Mouse (Mus musculus): ENCODE data around the gene Thumpd3. TPM values are rescaled to one million over a fixed set of nuclear protein-coding genes. Genes with fewer than 3 reads are reported as not detected.

Thumpd3 gene
- polyA plus RNA-seq, 1 experiment from 2014 or later: 65.8 TPM

DNA sequence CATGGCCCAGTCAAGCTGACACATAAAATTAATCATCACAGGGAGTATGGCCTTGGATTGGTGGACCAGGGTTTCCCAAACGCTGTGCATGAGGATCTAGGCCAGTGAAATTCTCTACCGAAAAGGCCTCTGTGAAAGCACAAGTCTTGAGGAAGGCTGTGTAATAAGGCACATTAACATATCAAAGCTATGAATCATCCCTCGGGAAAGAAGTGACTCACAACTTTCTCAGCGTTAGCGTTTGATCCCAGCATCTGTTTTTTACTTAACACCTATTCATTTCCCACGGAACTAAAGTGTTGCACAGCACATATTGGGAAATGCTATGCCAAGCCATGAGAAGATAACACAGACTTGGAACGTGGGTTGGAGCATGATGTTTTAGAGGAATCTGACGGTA, 21.2 kb upstream of the Thumpd3 start:
- peaks cover 5% of the 10 kb centered on the region; the same call in 1 of the 2 replicates for H3K27me3 ChIP-seq (replicated peaks; ENCODE audit: low read depth, poor library complexity, severe bottlenecking)
- no peak overlapping the region; the same call in 1 of the 2 replicates for H3K27ac ChIP-seq (replicated peaks)
- H3K4me1 ChIP-seq: peaks cover 10% of the 10 kb centered on the region; the same call in 1 of the 2 replicates
- no peak for DNase-seq (ENCODE audit: low spot score)
- H3K9me3 ChIP-seq: no peaks in the 10 kb centered on the region
- no peaks in the 10 kb centered on the region for H3K36me3 ChIP-seq (replicated peaks)
- no peak overlapping the region for H3K4me3 ChIP-seq
- 71% methylated on average over 8 of the region's 8 CpGs for WGBS

DNA sequence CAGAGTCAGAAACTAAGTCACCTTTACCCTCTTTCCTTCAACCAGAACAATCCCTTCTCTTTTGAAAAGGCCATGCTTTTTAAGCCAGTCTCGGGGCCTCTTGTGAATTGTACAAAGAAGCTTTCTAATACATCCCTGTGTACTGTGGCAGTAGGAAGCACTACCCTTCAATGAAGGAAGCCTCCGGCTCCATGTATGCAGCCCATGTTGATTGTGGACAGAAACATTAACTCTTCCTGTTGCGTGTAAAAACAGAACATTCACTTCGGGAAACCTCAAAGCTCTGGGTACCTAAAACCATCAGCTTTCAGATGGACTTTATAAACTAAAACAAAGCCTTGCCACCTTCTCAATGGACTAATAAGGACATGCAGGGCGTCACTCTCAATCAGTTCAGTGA, 20.3 kb upstream of the Thumpd3 start:
- H3K27ac ChIP-seq (replicated peaks): no peak overlapping the region

DNA sequence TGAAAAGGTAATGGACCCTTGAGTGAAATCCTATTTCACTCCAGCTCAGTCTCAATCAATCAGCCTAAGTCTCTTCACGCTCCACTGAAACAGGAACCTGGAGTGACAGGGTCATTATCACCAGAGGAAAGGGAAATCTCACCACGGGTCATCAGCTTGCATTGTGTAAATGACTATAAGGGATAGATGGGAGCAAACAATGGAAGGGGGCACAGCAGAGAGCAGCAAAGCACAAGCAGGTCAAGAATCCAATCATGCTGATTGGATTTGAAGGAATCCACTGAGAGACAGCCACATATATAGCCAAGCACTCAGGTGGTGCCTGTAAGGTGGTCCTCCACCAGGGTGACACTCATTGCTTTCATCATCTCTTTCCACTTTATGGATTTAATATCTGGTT, 18.6 kb upstream of the Thumpd3 start:
- Histone ChIP-seq H3K9me3 (no peaks in the 10 kb centered on the region), H3K27ac (replicated peaks) (no peak overlapping the region), H3K4me3 (no peak overlapping the region), H3K4me1 (peaks cover 10% of the 10 kb centered on the region; the same call in 1 of the 2 replicates), H3K27me3 (replicated peaks; ENCODE audit: low read depth, poor library complexity, severe bottlenecking) (peaks cover 5% of the 10 kb centered on the region; the same call in 1 of the 2 replicates), H3K36me3 (replicated peaks) (no peaks in the 10 kb centered on the region)
- 45% methylated on average over 2 of the region's 2 CpGs for WGBS
- no peak for DNase-seq (ENCODE audit: low spot score)

More for the DNA sequence above, 20.3 kb upstream of the Thumpd3 start:
- WGBS: 64% methylated on average over 5 of the region's 5 CpGs
- Histone ChIP-seq H3K27me3 (replicated peaks; ENCODE audit: low read depth, poor library complexity, severe bottlenecking) (peaks cover 5% of the 10 kb centered on the region; the same call in 1 of the 2 replicates), H3K4me3 (no peak overlapping the region), H3K36me3 (replicated peaks) (no peaks in the 10 kb centered on the region), H3K9me3 (no peaks in the 10 kb centered on the region), H3K4me1 (peaks cover 10% of the 10 kb centered on the region; the same call in 1 of the 2 replicates)
- no peak for DNase-seq (ENCODE audit: low spot score)

DNA sequence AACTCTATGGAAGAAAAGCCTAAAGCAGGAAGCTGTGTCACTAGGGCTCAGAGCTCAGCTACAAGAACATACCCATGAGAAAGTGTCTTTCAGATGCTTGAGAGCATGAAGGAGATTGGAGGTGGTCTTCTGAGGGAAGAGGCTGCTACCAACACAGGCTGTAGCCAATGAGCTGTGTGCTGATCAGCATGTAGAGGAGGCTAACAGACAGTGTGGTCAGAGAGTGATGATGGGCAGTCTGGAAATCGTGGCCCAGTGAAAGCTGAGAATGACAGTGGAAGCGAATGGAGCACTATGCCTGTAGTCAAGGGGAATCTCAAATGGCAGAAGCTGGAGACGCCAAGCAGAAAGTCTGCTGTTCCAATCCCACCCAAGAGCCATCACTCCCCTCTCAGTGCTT, 17.0 kb upstream of the Thumpd3 start:
- no peak for DNase-seq (ENCODE audit: low spot score)
- no peaks in the 10 kb centered on the region for H3K36me3 ChIP-seq (replicated peaks)
- H3K4me1 ChIP-seq: peaks cover 10% of the 10 kb centered on the region; the same call in 1 of the 2 replicates
- no peak overlapping the region for H3K27ac ChIP-seq (replicated peaks)
- no peaks in the 10 kb centered on the region for H3K9me3 ChIP-seq
- 79% methylated on average over 3 of the region's 3 CpGs for WGBS
- H3K4me3 ChIP-seq: no peak overlapping the region
- H3K27me3 ChIP-seq (replicated peaks; ENCODE audit: low read depth, poor library complexity, severe bottlenecking): peaks cover 5% of the 10 kb centered on the region; the same call in 1 of the 2 replicates

DNA sequence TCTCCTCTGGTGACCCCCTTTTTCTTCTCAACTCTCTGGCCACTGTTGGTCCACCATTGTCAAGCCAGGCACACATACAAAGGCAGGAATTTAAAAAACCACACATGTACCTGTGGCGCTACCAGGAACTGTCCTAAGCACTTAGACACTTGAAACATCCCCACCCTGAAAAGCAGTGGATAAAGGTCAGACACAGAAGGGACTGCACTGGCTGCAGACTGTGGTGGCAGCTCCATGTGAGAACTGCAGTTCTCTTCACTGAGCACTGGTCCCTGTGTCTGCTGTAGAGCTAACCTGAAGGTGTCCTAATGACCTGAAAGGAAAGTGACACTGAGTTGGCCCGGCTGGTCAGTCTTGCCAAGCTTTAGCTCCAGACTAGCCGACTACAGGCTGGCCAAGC, 15.5 kb upstream of the Thumpd3 start:
- H3K9me3 ChIP-seq: no peaks in the 10 kb centered on the region
- H3K4me1 ChIP-seq: peaks cover 10% of the 10 kb centered on the region; the same call in 1 of the 2 replicates
- DNase-seq (ENCODE audit: low spot score): no peak
- 79% methylated on average over 3 of the region's 3 CpGs for whole genome bisulfite sequencing
- H3K27ac ChIP-seq (replicated peaks): no peak overlapping the region
- no peaks in the 10 kb centered on the region for H3K36me3 ChIP-seq (replicated peaks)
- no peak overlapping the region for H3K4me3 ChIP-seq
- peaks cover 5% of the 10 kb centered on the region; the same call in 1 of the 2 replicates for H3K27me3 ChIP-seq (replicated peaks; ENCODE audit: low read depth, poor library complexity, severe bottlenecking)

DNA sequence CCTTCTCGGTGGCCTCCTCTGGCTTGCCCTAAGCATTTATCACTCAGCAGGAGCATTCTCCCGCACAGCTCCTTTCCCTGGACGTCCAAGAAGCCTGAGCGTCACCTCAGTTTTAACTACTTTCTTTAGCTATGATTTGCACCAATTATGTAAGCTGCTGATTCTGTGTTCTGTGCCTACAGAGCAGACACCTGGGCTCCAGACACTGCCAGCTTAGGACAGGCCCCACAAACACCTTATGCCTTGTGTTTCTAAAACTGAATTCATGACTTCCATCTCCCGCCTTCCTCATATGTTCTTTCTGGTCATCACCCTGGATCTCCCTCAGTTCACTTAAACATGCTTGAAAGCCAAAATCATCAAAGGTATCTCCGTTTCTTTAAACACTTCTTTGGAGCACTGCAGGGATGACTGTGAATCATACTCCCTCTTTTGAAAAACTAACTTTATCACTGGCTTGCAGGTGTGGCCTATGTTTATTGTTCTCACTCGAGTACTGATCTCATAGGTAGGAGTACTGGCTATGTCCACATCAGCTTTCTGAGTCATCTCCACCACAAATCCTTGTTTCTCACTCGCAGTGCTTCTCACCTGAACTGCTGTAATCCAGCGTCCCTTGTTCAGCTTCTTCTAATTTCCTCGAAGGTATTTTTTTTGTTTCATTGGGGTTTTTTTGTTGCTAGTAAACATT, 14.9 kb upstream of the Thumpd3 start:
- Histone ChIP-seq H3K27me3 (replicated peaks; ENCODE audit: low read depth, poor library complexity, severe bottlenecking) (peaks cover 5% of the 10 kb centered on the region; the same call in 1 of the 2 replicates), H3K9me3 (no peaks in the 10 kb centered on the region), H3K27ac (replicated peaks) (no peak overlapping the region), H3K4me1 (peaks cover 7% of the 10 kb centered on the region; the same call in 1 of the 2 replicates), H3K36me3 (replicated peaks) (no peaks in the 10 kb centered on the region), H3K4me3 (no peak overlapping the region)
- 81% methylated on average over 10 of the region's 10 CpGs for WGBS
- DNase-seq (ENCODE audit: low spot score): no peak

DNA sequence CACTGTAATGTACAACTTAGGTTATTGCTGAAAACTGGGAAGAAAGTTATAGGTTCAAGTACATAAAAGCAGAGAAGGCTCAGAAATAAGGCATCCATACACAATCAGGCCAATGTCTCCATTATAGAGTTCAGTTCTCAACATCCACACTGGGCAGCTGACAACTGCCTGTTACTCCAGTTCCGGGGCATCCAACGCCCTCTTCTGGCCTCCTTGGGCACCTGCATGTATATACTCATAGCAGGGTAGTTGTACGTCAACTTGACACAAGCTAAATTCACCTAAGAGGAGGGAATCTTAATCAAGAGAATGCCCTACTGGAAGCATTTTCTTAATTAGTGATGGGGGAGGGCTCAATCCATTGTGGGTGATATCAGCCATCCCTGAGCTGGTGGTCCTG, 13.9 kb upstream of the Thumpd3 start:
- H3K9me3 ChIP-seq: no peaks in the 10 kb centered on the region
- DNase-seq (ENCODE audit: low spot score): no peak
- WGBS: 71% methylated on average over 3 of the region's 3 CpGs
- H3K4me3 ChIP-seq: no peak overlapping the region
- H3K27me3 ChIP-seq (replicated peaks; ENCODE audit: low read depth, poor library complexity, severe bottlenecking): peaks cover 5% of the 10 kb centered on the region; the same call in 1 of the 2 replicates
- H3K4me1 ChIP-seq: peaks cover 5% of the 10 kb centered on the region; the same call in 1 of the 2 replicates
- no peak overlapping the region for H3K27ac ChIP-seq (replicated peaks)
- no peaks in the 10 kb centered on the region for H3K36me3 ChIP-seq (replicated peaks)

DNA sequence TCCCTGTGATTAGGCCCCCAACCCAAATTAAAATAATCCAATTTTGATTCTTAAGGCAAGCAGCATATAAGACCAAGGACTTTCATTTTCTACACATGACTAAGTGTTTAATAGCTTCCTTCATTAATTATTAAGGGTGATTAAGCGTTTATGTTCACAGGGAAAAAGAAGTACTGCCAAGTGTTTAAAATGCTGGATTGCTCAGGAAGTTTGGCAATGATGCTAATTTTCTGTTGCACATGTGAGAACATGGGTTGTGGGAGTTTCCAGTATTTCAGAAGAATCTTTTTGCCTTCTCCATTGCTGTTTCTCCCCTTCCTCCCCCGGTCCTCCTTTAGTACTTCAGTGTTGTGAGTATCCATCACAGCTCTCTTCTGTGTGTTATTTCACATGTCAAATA, 12.8 kb upstream of the Thumpd3 start:
- H3K36me3 ChIP-seq (replicated peaks): no peaks in the 10 kb centered on the region
- no peak overlapping the region for H3K27ac ChIP-seq (replicated peaks)
- peaks cover 5% of the 10 kb centered on the region; the same call in 1 of the 2 replicates for H3K27me3 ChIP-seq (replicated peaks; ENCODE audit: low read depth, poor library complexity, severe bottlenecking)
- 83% methylated on average over 2 of the region's 2 CpGs for WGBS
- no peak for DNase-seq (ENCODE audit: low spot score)
- H3K9me3 ChIP-seq: no peaks in the 10 kb centered on the region
- no peak overlapping the region for H3K4me3 ChIP-seq
- peaks cover 6% of the 10 kb centered on the region for H3K4me1 ChIP-seq

DNA sequence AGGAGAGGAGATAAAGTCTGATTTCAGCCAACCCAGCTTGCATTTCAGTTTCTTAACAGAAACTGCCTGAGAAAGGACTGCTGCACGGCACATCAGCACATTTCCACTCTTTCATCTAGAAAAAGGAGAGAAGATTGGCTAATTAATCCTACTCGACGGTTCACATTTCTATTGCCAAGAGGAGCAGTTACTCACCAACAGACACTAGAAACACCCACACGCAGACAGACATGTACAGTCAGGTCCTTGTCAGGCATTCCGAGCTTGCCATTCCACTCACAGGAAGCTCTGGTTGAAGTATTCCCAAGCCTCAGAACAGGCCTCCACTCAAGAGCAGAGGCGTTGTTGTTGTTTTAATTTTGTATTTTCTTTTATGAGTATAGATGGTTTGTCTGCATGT, 11.6 kb upstream of the Thumpd3 start:
- no peak for DNase-seq (ENCODE audit: low spot score)

DNA sequence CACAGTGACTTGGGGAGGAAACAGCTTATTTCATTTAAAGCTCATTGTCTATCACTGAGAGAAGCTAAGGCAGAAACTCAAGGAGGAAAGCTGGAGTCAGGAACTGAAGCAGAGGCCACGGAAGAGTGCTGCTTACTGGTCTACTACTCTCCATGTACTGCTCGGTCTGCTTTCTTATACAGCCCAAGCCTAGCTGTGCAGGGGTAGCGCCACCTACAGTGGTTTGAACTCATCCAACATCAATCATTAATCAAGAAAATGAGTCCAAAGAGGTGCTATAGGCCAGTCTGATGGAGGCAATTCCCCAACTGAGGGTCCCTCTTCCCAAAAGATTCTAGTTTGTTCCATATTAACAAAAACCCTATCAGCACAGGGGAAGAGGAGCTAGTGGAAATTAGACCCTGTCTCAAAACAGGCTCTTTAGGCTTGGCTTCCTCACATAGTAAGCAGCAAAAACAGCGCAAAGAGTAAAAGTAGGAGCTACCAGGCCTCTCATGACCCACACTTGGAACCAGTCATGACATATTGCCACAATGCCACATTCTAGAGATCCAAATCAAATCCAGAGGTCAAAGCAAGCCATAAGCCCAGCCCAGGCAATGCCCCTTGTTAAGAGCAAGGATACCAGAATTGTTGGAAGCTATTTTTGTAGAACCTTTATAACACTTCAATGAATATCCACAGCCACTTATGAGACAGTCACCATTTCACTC, 9.4 kb upstream of the Thumpd3 start:
- peaks cover 12% of the 10 kb centered on the region for H3K4me1 ChIP-seq
- no peaks in the 10 kb centered on the region for H3K9me3 ChIP-seq
- 74% methylated on average over 4 of the region's 4 CpGs for WGBS
- no peaks in the 10 kb centered on the region for H3K27me3 ChIP-seq (replicated peaks; ENCODE audit: low read depth, poor library complexity, severe bottlenecking)
- no peak overlapping the region for H3K27ac ChIP-seq (replicated peaks)
- no peak for DNase-seq (ENCODE audit: low spot score)
- no peaks in the 10 kb centered on the region for H3K36me3 ChIP-seq (replicated peaks)
- H3K4me3 ChIP-seq: no peak overlapping the region

More for the DNA sequence above, 11.6 kb upstream of the Thumpd3 start:
- Histone ChIP-seq H3K9me3 (no peaks in the 10 kb centered on the region), H3K4me1 (peaks cover 12% of the 10 kb centered on the region), H3K4me3 (no peak overlapping the region), H3K36me3 (replicated peaks) (no peaks in the 10 kb centered on the region), H3K27ac (replicated peaks) (no peak overlapping the region), H3K27me3 (replicated peaks; ENCODE audit: low read depth, poor library complexity, severe bottlenecking) (no peaks in the 10 kb centered on the region)
- WGBS: 85% methylated on average over 6 of the region's 6 CpGs

DNA sequence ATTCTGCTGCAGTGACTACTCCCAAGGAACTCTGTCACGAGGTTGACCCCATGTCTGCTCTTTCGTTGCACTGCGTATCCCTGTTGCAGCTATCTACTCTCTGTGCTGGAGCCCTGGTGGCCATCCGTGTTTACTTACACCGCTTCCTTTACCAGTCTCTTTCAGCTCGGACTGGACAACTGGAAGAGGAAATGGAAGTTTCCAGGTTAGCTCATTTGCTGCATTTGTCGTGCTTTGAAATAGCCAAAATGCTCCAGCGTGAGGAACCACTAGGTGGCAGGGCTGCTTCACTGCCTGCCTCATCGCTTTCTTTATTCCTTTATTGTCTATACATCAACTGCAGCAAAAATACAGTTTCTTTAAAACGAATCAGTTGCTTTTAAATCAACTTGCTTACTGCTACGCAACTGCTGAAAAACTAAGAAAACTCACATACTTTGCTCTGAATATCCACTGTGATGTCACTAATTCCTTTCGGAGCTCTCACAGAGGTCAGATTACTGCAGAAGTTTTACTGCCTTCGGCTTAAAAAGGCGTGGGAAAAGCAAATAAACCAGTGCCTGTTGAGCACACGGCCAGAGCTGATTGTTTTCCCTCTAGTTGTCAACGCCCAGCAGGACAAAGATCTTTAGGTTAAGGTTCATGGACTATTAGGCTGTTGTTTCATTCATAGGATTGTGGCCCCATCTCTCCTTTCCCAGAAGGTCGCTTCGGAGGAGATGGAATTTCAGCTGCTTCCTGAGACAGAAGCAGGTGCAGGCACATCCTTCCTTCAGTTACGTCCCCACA, 7.9 kb upstream of the Thumpd3 start:
- Histone ChIP-seq H3K9me3 (no peaks in the 10 kb centered on the region), H3K4me3 (peak overlapping the region; percentile 38), H3K36me3 (replicated peaks) (no peaks in the 10 kb centered on the region), H3K27ac (replicated peaks) (peak overlapping the region; percentile 71), H3K4me1 (peaks cover 12% of the 10 kb centered on the region), H3K27me3 (replicated peaks; ENCODE audit: low read depth, poor library complexity, severe bottlenecking) (no peaks in the 10 kb centered on the region)
- DNase-seq (ENCODE audit: low spot score): peak; percentile 65
- WGBS: 12% methylated on average over 19 of the region's 19 CpGs

DNA sequence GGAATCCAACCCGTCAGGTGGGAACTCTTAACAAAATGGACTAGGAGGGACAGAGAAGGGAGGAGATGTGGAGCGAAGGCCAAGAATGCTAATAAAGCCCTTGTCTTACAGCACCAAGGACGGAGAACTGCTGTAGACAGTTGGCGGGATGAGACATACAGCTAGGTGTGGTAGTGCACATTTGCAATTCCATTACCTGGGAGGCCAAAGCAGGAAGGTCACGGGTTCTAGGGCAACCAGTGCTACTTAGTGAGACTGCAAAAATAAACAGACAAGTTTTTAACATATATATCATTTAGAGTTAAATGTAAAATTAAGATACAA, 7.3 kb upstream of the Thumpd3 start:
- H3K27me3 ChIP-seq (replicated peaks; ENCODE audit: low read depth, poor library complexity, severe bottlenecking): no peaks in the 10 kb centered on the region
- peak overlapping the region; percentile 71; the same call in 1 of the 2 replicates for H3K27ac ChIP-seq (replicated peaks)
- 54% methylated on average over 5 of the region's 5 CpGs for WGBS
- no peaks in the 10 kb centered on the region for H3K9me3 ChIP-seq
- no peak for DNase-seq (ENCODE audit: low spot score)
- no peaks in the 10 kb centered on the region for H3K36me3 ChIP-seq (replicated peaks)
- peak overlapping the region; percentile 38; the same call in 1 of the 2 replicates for H3K4me3 ChIP-seq
- peaks cover 12% of the 10 kb centered on the region for H3K4me1 ChIP-seq

Data from embryonic facial prominence, embryonic 10.5 days (tissue).